Mouse (Mus musculus): Measurements from ENCODE around the gene Paqr8. TPM values are rescaled to one million over a fixed set of nuclear protein-coding genes. Genes with fewer than 3 reads are reported as not detected.
A peak's percentile ranks its signal among the peaks of the same experiment; 100 is the strongest.

The Paqr8 gene
- 18.1 and 18.5 TPM in 2 replicates for polyA plus RNA-seq (2015; fragmentation: Nextera tagmentation; extraction: Ambion mirVana)

DNA sequence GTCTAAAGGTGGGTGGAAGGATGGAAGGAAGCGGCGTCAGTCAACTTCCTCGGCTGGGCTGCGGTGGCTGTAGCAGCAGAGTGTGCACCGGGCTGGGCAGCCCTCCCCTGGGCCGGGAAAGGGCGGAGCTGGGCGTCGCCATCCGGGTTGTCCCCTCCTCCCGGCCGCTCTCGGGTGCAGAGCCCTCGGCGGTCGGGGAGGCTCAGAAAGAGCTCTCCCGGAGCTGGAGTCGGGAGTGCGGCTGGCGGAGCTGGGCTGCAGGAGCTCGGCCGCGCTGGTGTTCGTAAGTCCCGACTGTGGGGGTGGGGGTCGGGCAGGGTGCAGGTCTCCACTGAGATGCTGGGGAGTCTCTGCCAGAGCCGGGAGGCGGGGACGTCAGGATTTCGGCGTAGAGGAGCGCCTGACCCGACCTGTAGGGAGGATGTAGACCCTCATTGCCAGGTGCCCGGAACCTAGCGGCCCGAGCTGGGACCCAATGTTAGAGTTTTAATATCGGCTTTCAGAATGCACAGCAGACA, at the start of gene Paqr8:
Gene Paqr8 (plus strand): TSS at position 203 of the 518 bp plus-strand sequence.
- Histone ChIP-seq H3K4me2 (peak within 1 kb of the TSS; percentile 88), H3K27ac (replicated peaks) (peak within 1 kb of the TSS; percentile 85), H3K36me3 (no peaks in the 10 kb centered on the region), H3K27me3 (no peaks in the 10 kb centered on the region), H3K4me1 (replicated peaks) (peaks cover 26% of the 10 kb centered on the region), H3K9me3 (no peaks in the 10 kb centered on the region), H3K9ac (peak within 1 kb of the TSS; percentile 82), H3K4me3 (peak within 1 kb of the TSS; percentile 79)
- WGBS: 0% methylated on average over 36 of the region's 37 CpGs
- peak; percentile 99 for ATAC-seq (ENCODE audit: low read depth)

DNA sequence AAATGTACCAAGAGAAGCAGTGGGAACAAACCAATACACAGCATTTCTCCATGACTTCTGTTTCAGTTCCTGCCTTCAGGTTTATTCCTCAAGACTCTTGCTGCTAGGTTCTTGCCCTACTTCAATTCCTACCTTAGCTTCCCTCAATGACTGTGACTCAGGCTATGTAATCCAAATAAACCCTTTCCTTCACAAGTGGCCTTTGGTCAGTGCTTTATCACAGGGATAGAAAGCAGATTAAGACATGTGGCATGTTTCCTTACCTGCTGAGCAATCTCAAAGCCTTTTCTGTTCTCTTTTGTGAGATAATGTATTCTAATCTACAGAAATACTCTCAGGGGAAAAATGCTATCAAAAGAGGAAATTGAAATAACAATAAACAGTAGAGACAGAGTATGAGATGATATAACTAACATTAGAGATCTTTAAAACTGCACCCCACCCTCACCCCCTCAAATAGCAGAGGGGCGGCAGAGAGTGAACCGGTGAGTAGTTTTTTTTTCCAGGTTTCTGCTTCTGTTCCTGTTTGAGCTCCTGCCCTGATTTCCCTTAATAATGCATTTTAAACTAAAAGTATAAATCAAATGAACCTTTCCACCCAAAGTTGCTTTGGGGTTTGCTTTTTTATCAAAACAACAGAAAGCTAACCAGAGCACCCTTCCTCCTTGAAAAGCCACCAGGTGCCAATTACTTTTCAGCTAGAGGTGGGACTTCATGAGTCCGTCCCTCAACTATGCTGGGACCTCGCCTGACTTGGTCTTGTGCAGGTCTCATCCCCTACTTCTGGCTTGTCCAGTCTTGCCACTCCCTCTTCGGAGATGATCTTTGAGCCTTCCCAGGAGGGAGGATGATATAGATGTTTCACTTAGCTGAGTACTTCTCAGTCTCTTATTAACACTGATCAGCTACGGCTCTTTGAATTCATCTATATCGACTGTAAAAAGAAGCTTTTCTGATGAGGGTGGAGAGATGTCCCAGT, 33.2 kb upstream of the Paqr8 start:
- WGBS: 88% methylated on average over 7 of the region's 7 CpGs
- no peak overlapping the region for H3K4me2 ChIP-seq

DNA sequence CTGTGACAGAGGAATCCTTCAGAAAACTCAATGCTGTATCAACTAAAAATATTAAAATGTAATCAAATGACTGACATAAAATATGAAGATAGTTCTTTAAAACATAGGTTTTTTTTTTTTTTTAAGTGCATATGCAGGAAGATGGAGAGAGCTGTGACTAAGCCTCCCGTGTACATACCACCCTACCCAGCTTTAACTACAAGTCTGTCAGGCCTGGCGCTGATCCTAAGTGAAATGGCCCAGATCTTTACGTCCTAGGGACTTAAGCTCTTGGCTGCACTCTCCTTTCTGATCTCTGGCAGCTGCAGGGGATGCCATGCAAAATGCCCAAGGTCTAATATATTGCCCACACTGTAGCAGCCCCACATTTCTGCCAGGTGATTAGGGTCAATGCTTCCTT, 29.6 kb upstream of the Paqr8 start:
- 71% methylated on average over 3 of the region's 3 CpGs for WGBS
- H3K36me3 ChIP-seq: no peaks in the 10 kb centered on the region
- no peaks in the 10 kb centered on the region for H3K27me3 ChIP-seq
- no peak for ATAC-seq (ENCODE audit: low read depth)
- no peak overlapping the region for H3K27ac ChIP-seq (replicated peaks)
- no peak overlapping the region for H3K4me3 ChIP-seq
- no peak overlapping the region for H3K4me2 ChIP-seq
- H3K9ac ChIP-seq: no peak overlapping the region
- H3K9me3 ChIP-seq: no peaks in the 10 kb centered on the region
- H3K4me1 ChIP-seq (replicated peaks): no peaks in the 10 kb centered on the region

More for the DNA sequence above, 33.2 kb upstream of the Paqr8 start:
- Histone ChIP-seq H3K27ac (replicated peaks) (no peak overlapping the region), H3K9ac (no peak overlapping the region), H3K9me3 (no peaks in the 10 kb centered on the region; the same call in 1 of the 2 replicates), H3K4me1 (replicated peaks) (no peaks in the 10 kb centered on the region), H3K27me3 (no peaks in the 10 kb centered on the region), H3K4me3 (no peak overlapping the region), H3K36me3 (no peaks in the 10 kb centered on the region)
- ATAC-seq (ENCODE audit: low read depth): no peak

DNA sequence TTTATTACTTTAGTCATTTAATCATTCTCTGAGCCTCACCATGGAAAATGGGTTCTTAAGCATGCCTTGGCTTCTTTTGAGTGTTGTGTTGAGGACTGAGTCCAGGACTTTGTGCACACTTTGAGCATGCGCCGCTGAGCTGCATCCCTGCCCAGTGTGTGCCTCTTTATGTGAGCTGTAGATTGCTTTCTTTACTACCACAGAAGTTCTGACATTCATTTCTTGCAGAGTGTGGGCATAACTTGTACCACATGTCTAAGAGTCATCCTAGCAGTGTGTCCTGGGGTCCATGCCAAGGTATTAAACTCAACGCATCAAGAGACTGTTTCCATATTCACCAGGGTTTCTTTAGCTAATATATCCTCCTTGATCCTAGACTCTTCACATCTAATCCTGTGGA, 28.5 kb upstream of the Paqr8 start:
- Histone ChIP-seq H3K4me3 (no peak overlapping the region), H3K9me3 (no peaks in the 10 kb centered on the region), H3K9ac (no peak overlapping the region), H3K27ac (replicated peaks) (no peak overlapping the region), H3K4me1 (replicated peaks) (no peaks in the 10 kb centered on the region), H3K36me3 (no peaks in the 10 kb centered on the region), H3K4me2 (no peak overlapping the region), H3K27me3 (no peaks in the 10 kb centered on the region)
- 94% methylated on average over 3 of the region's 3 CpGs for WGBS
- ATAC-seq (ENCODE audit: low read depth): no peak

DNA sequence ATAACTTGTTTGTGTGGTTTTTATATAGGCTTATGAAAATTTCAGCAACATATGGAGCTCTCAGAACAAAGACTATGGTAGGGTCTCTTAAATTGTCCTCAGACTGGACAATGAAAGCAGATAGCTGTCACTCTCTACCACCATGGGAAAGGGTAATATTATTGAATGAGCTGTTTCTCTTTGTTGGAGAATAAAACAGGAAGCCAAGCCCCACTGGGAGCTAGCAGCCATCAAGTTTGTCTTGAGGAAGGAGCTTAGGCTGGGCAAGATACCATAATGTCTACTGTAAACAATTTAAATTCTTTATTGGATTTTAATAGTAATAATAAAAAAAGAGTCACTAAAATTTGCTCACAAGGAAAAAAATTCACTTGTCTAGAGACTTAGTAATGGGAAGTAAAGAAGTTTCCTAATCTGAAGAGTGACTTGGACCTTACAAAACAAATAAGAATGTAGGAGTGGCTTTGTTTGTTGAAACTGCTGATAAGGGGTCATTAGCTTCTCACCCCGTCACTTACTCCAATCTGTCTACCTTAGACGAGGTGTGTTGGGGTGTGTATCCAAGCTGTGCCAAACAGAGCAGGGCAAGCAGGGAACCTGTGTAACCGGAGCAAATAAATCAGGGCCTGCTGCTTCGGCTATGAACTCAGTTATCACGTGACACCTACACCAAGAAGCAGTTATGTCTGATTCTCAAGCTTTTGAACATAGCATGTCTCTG, 26.8 kb upstream of the Paqr8 start:
- 66% methylated on average over 5 of the region's 5 CpGs for WGBS
- Histone ChIP-seq H3K4me1 (replicated peaks) (peaks cover 10% of the 10 kb centered on the region), H3K36me3 (no peaks in the 10 kb centered on the region), H3K9me3 (no peaks in the 10 kb centered on the region), H3K4me2 (no peak overlapping the region), H3K27ac (replicated peaks) (no peak overlapping the region), H3K4me3 (no peak overlapping the region), H3K27me3 (no peaks in the 10 kb centered on the region), H3K9ac (no peak overlapping the region)
- no peak for ATAC-seq (ENCODE audit: low read depth)

DNA sequence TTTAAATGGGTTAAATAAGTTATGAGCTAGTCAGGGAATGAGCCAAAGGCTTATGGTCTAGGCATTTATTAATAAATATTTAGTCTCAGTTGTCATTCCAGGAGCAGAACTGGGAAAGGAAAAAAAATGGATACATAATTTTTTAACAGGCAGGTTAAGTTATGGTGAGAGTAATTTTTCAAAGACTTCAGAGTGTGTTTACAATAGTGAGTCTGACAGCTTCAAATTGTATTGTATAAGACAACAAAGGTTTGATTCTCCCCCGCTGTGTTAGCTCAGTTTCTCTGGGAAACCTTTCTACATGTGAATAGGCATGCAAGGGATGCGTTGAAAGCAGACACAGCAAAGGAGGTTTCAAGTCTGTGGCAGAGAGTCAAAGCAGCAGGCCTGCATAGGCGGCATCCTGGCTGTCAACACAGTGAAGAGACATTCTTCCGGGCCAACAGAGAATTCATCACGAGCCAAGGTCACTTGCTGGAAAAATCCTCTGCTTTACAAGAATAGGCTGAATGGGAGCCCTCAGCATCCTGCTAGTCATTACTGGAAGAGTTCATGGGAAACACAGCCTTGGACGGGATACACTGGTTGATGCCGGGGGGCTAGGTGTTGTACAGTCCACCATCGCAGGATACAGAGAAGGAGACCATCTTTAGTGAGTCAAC, 23.0 kb upstream of the Paqr8 start:
- Histone ChIP-seq H3K27ac (replicated peaks) (peak overlapping the region; percentile 76), H3K36me3 (no peaks in the 10 kb centered on the region), H3K9ac (no peak overlapping the region), H3K4me3 (no peak overlapping the region), H3K27me3 (no peaks in the 10 kb centered on the region), H3K4me2 (no peak overlapping the region), H3K9me3 (no peaks in the 10 kb centered on the region), H3K4me1 (replicated peaks) (peaks cover 10% of the 10 kb centered on the region)
- WGBS: 16% methylated on average over 8 of the region's 8 CpGs
- ATAC-seq (ENCODE audit: low read depth): peak; percentile 85

DNA sequence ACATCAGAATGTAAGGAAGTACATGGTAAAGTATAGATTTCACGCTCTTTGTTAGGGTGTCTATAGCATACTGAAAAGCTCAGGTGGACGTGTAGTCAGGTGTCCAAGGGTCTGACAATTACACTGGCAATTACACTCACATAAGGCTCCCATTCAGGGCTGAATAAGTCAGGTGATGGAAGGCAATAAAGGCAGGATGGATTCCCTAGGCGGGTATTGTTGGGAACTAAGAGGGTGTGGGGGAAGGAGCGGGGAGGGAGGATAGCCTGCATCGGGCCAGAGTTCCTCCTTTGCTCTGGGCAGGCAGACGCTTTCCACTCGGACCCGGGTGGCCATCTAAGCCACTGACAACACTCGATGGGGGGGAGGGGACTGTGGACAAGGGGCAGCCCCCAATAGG, 22.4 kb upstream of the Paqr8 start:
- 11% methylated on average over 9 of the region's 9 CpGs for WGBS
- ATAC-seq (ENCODE audit: low read depth): peak; percentile 71
- peak overlapping the region; percentile 18; the same call in 1 of the 2 replicates for H3K4me2 ChIP-seq

DNA sequence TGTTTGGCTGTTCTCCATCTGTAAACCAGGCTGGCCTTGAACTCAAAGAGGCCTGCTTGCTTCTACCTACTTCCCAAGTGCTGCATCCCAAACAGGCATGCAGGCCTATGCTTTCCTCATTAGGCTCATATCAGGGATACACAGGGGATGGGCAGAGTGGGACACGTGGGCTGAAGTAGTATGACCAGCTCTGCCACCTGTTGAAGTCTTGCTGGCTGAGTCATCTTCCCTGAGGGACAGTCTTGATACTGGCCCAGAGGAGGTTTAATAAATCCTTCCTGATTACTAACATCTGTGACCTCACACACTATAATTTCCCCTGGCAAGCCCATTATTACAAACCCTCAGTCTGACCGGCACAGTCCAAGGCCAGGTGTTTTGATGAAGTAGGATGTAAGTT, 19.5 kb upstream of the Paqr8 start:
- H3K9me3 ChIP-seq: no peaks in the 10 kb centered on the region
- H3K4me3 ChIP-seq: no peak overlapping the region
- no peak overlapping the region for H3K9ac ChIP-seq
- no peak for ATAC-seq (ENCODE audit: low read depth)
- no peaks in the 10 kb centered on the region for H3K27me3 ChIP-seq
- 90% methylated on average over 2 of the region's 2 CpGs for WGBS
- H3K36me3 ChIP-seq: no peaks in the 10 kb centered on the region
- H3K27ac ChIP-seq (replicated peaks): no peak overlapping the region
- H3K4me1 ChIP-seq (replicated peaks): peaks cover 10% of the 10 kb centered on the region
- H3K4me2 ChIP-seq: no peak overlapping the region

More for the DNA sequence above, 22.4 kb upstream of the Paqr8 start:
- H3K27me3 ChIP-seq: no peaks in the 10 kb centered on the region
- H3K9me3 ChIP-seq: no peaks in the 10 kb centered on the region
- H3K4me1 ChIP-seq (replicated peaks): peaks cover 10% of the 10 kb centered on the region
- H3K9ac ChIP-seq: no peak overlapping the region
- no peak overlapping the region for H3K4me3 ChIP-seq
- H3K27ac ChIP-seq (replicated peaks): peak overlapping the region; percentile 76
- no peaks in the 10 kb centered on the region for H3K36me3 ChIP-seq

DNA sequence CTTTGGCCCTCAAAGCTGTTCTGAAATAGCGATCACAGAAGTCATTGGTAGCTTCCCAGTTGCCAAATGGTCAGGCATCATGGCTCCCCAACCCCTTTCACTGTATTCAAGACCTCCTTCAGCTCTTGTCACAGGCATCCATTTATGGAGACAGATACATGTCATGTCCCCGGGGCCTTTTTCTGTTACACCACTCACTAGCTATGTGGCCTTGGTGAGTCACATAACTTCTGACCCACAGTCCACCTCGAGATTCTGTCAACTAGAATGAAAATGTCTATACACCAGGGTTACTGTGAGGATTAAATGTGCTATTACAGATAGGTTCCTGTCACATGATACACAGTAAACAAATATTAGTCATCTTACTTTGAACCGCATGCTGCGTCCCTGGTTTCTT, 17.9 kb upstream of the Paqr8 start:
- Histone ChIP-seq H3K4me1 (replicated peaks) (peaks cover 14% of the 10 kb centered on the region), H3K9ac (no peak overlapping the region), H3K36me3 (no peaks in the 10 kb centered on the region), H3K4me3 (no peak overlapping the region), H3K27me3 (no peaks in the 10 kb centered on the region), H3K9me3 (no peaks in the 10 kb centered on the region), H3K4me2 (no peak overlapping the region), H3K27ac (replicated peaks) (no peak overlapping the region)
- WGBS: 83% methylated on average over 5 of the region's 5 CpGs
- ATAC-seq (ENCODE audit: low read depth): no peak

DNA sequence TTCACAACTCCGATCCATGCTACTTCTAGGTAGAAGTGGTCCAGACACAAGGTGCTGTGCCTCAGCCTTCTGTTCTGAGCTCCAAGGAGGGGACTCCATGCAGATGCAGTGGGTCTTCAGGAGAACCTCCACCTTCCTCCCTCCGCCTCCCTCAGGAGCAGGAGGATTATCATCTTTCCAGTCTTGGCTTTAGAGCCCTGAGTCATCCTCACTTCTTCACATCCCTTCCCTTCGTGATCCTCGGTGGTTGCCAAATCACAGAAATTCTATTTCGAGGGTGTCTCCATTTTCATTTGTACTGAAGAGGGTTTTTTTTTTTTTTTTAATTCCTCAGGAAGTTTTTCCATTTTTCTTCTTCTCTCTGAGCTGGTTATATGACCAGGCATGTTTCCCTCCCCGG, 16.3 kb upstream of the Paqr8 start:
- 91% methylated on average over 6 of the region's 6 CpGs for WGBS
- no peak overlapping the region for H3K9ac ChIP-seq
- no peaks in the 10 kb centered on the region for H3K27me3 ChIP-seq
- H3K36me3 ChIP-seq: no peaks in the 10 kb centered on the region
- H3K4me1 ChIP-seq (replicated peaks): 0 out of 2 replicates have a peak, but pooled peaks cover 4% of the 10 kb centered on the region
- H3K27ac ChIP-seq (replicated peaks): no peak overlapping the region
- no peak overlapping the region for H3K4me2 ChIP-seq
- ATAC-seq (ENCODE audit: low read depth): no peak
- no peaks in the 10 kb centered on the region for H3K9me3 ChIP-seq
- H3K4me3 ChIP-seq: no peak overlapping the region

DNA sequence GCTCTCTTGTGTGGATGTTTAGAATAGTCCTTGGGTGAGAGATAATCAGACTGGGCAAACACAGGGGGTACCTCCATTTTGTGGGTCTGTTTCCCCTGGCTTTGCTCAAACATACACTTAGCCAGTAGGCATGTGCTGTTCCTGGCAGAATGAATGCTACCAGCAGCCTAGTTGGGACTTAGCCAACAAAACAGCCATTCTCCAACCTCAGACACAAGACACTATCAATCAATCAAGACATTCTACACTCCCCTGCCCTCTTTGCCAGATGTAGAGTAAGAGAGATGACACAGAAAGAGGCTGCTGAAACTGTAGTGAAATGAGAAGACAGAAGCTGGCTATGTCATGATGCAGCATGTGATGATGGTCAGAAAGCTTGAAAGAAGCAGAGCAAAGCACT, 13.1 kb upstream of the Paqr8 start:
- 0 out of 2 replicates have a peak, but pooled peaks cover 4% of the 10 kb centered on the region for H3K4me1 ChIP-seq (replicated peaks)
- H3K9ac ChIP-seq: no peak overlapping the region
- H3K4me3 ChIP-seq: no peak overlapping the region
- H3K27ac ChIP-seq (replicated peaks): no peak overlapping the region; the same call in 1 of the 2 replicates
- ATAC-seq (ENCODE audit: low read depth): no peak
- H3K9me3 ChIP-seq: no peaks in the 10 kb centered on the region
- no peaks in the 10 kb centered on the region for H3K27me3 ChIP-seq
- no peaks in the 10 kb centered on the region for H3K36me3 ChIP-seq
- H3K4me2 ChIP-seq: no peak overlapping the region

Data from neural tube, embryonic 13.5 days (tissue).